Mouse (Mus musculus) embryonic fibroblast, embryonic 13.5 days (primary cell): ENCODE measurements around the gene Naif1.

Experiments used
- CTCF ChIP-seq: IDR thresholded peaks from 2 replicates; pipeline ENCODE4 v1.5.1; 2011; ENCODE audit warnings: mild to moderate bottlenecking, control low read depth, low read length, moderate library complexity, borderline replicate concordance; ENCODE audit not compliant: insufficient read depth
- POLR2A ChIP-seq: IDR thresholded peaks from 2 replicates; pipeline ENCODE4 v1.6.1; 2011; ENCODE audit warnings: low read depth, mild to moderate bottlenecking, control low read depth, low read length, moderate library complexity

DNA sequence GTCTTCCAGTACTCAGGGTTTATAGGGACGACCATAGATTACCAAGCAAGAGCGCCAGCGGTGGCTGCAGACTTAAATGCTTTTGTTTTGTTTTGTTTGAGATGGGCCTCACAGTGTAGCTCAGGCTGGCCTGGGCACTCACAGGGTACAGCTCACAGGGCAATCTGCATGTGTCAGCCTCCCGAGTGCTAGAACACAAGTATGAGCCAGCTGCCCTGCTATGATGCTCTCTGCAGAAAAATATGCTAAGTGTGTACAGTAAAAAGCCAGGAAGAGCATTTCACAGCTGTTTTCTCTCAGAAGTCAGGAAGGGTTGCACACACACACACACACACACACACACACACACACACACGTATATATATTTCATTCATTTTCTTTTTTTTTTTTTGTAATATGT is 50.2 kb downstream of the Naif1 start:
- TF ChIP-seq CTCF = no peak
- no peak for TF ChIP-seq POLR2A
